Mouse (Mus musculus) cerebellum, adult 2 months (tissue): ENCODE data around the gene Rora.

Experiments used
- CTCF ChIP-seq: fragments of 200-500 bp; IDR thresholded peaks from 2 replicates; pipeline ENCODE4 v1.5.1; 2011; ENCODE audit warnings: low read depth, mild to moderate bottlenecking, control low read depth, low read length, moderate library complexity, borderline replicate concordance; ENCODE audit not compliant: insufficient read depth
- POLR2A ChIP-seq: fragments of 200-500 bp; IDR thresholded peaks from 2 replicates; pipeline ENCODE4 v1.6.1; 2011; ENCODE audit warnings: low read length, control low read depth, borderline replicate concordance; ENCODE audit not compliant: insufficient read depth

DNA sequence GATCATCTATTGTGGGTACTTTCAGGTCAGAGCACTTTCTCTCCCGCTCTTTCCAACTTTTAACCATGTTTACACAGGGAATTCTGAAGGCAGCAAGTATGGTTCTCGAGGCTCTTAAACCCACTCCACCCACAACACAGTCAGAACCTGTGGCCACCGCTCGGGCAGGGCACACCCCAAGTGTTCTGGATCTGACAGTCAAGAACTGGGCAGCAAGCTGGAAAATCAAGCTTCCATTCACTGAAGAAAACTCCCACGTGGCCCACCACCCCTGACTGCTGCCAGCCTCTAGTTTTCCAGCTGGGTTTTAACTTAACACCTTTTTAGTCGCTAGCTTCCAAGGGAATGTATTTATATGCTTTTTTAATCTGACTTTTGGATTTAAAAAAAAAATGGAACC, 479.4 kb downstream of the Rora start:
- no peak for TF ChIP-seq POLR2A
- no peak for TF ChIP-seq CTCF
